Mouse (Mus musculus) spleen, adult 10 weeks (tissue): ENCODE data around the gene Gorab. TPM values are rescaled to one million over a fixed set of nuclear protein-coding genes. Genes with fewer than 3 reads are reported as not detected.

Experiments used
- polyA plus RNA-seq: library from polyadenylated mRNA; stranded (reverse); fragments of 350-450 nt; fragmentation: Illumina TruSeq; extraction: RNeasy Lipid Tissue Mini Kit (QIAGEN cat#74804); gene quantifications from one replicate; pipeline ENCODE4 v1.2.3, GENCODE M21; 2015; ENCODE audit warnings: low replicate concordance; ENCODE audit not compliant: insufficient read depth

Gene Gorab
- polyA plus RNA-seq = 11.6 TPM

DNA sequence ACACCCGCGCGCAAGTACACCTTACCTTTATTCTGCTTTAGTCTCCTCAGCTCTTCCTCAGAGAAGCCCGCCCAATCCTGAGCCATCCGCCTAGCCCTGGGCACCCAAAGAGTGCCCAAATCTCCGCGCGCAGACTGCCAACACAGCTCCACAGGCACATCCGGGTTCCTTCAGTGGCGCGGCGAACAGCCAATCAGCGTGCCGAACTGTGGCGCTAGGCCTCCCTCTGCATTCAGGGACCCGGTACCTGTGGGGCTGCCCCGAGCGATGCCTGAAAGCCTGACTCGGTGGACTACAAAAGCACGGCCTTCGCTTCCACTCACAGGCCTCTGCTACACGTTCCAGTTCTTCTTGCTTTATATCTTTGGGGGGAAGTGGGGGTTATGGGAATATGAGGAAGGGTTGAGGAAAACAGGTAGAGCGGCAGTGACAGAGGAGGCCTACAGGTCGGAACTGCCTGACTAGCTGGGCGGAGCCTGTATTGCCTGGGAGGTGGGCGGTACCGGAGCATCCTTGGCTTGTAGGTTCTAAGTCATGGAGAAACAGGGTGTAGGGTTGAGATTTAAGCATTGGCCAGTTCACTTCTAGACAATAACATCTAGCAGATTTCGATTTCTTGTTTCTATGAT is at the start of gene Gorab:
Gorab (minus strand) TSS at position 172 of the 629 bp plus-strand sequence.

Other genes with a start within 250 kb of the Gorab start
- 11.4 TPM for gene Prrx1, start 90.0 kb downstream of the Gorab start, polyA plus RNA-seq